ENCODE assay signal across 29 mouse cellular contexts in genomic region chr15:101584456-101584855, GRCm38 (mm10). TPM values are rescaled to one million over a fixed set of nuclear protein-coding genes. Genes with fewer than 3 reads are reported as not detected.
DNase-seq lines count a peak whose midpoint lies in the region; ATAC-seq and TF ChIP-seq lines count a peak whose summit lies in the region.
"Had no signal": no experiment of that assay in that cellular context is flagged by ENCODE, and none has a peak within 500 bp of the region (broad histone marks: within the 10 kb centered on the region; RNA-seq: fewer than 3 reads in every experiment).

No protein-coding gene starts in this region.

- no peak overlapping the region for H3K9ac ChIP-seq in liver, embryonic 14.5 days (replicated peaks)
- no peak overlapping the region for H3K9ac ChIP-seq in liver, embryonic 11.5 days (ENCODE audit: low read depth, low read length)
- no peak overlapping the region for H3K9ac ChIP-seq in CH12.LX (ENCODE audit: insufficient read depth, low read depth)
- H3K9ac ChIP-seq: embryonic facial prominence, embryonic 12.5 days; midbrain, embryonic 15.5 days; neural tube, embryonic 15.5 days had no signal

- in situ Hi-C loops in CH12.LX (cut with MboI; ENCODE audit: low pct_ligation_motif_present, low pct_unique_long_range_greater_than_20kb, low sequenced_read_pairs): no loop called here

- dilution Hi-C loops in CH12.LX (cut with MboI; ENCODE audit: extremely low pct_ligation_motif_present, extremely low pct_unique_long_range_greater_than_20kb, low sequenced_read_pairs): no loop called here

- H3K4me2 ChIP-seq in liver, embryonic 14.5 days (ENCODE audit: low read depth): no peak overlapping the region
- H3K4me2 ChIP-seq in liver, embryonic 11.5 days: no peak overlapping the region
- no peak overlapping the region for H3K4me2 ChIP-seq in CH12.LX (ENCODE audit: insufficient read depth, low read depth, poor library complexity, severe bottlenecking)
- H3K4me2 ChIP-seq: embryonic facial prominence, embryonic 12.5 days; midbrain, embryonic 15.5 days; neural tube, embryonic 15.5 days had no signal

- 0 out of 2 replicates have a peak, but pooled peaks have one; percentile 4 for TF ChIP-seq CTCF in liver, embryonic 14.5 days (IDR thresholded peaks at IDR 0.05; ENCODE audit: low read depth)
- peak in 1 of 2 experiments; percentile 38; a peak in 2 of 4 replicates for TF ChIP-seq CTCF in CH12.LX (conservative IDR thresholded peaks at IDR 0.05 in 1 of 2, IDR thresholded peaks at IDR 0.05 in 1 of 2; ENCODE audit: low read depth in 2 of 2, low read length in 2 of 2)

- H3K4me3 ChIP-seq in liver, embryonic 14.5 days (ENCODE audit: insufficient read depth in 1 of 2, low read depth in 2 of 2, low read length in 2 of 2): no peak overlapping the region
- H3K4me3 ChIP-seq in liver, embryonic 11.5 days (ENCODE audit: low read depth, low read length): no peak overlapping the region
- no peak overlapping the region for H3K4me3 ChIP-seq in CH12.LX (replicated peaks in 1 of 3; ENCODE audit: low read depth in 2 of 3, low read length in 2 of 3, poor library complexity in 1 of 3)
- H3K4me3 ChIP-seq: embryonic facial prominence, embryonic 12.5 days; heart, embryonic 10.5 days; hindbrain, embryonic 10.5 days; midbrain, embryonic 15.5 days; myocyte; neural tube, embryonic 15.5 days had no signal

- H3K36me3 ChIP-seq in liver, embryonic 14.5 days (replicated peaks; ENCODE audit: control insufficient read depth, insufficient read depth, low read depth): no peaks in the 10 kb centered on the region
- H3K36me3 ChIP-seq in liver, embryonic 11.5 days (ENCODE audit: control insufficient read depth, insufficient read depth, low read length): no peaks in the 10 kb centered on the region
- H3K36me3 ChIP-seq in CH12.LX (replicated peaks in 1 of 2; ENCODE audit: control insufficient read depth in 1 of 2, insufficient read depth in 1 of 2, low read length in 1 of 2): no peaks in the 10 kb centered on the region
- H3K36me3 ChIP-seq: embryonic facial prominence, embryonic 12.5 days; heart, embryonic 10.5 days; hindbrain, embryonic 10.5 days; midbrain, embryonic 15.5 days; neural tube, embryonic 15.5 days had no signal

- no peak for ATAC-seq in liver, embryonic 14.5 days (ENCODE audit: insufficient read depth)
- no peak for ATAC-seq in liver, embryonic 11.5 days (replicated peaks; ENCODE audit: low FRiP score)
- ATAC-seq: forebrain, embryonic 16.5 days; midbrain, embryonic 15.5 days had no signal

- H3K9me3 ChIP-seq in liver, embryonic 14.5 days (ENCODE audit: control insufficient read depth, low read length): no peaks in the 10 kb centered on the region
- no peaks in the 10 kb centered on the region for H3K9me3 ChIP-seq in liver, embryonic 11.5 days (ENCODE audit: control insufficient read depth, low read length)
- no peaks in the 10 kb centered on the region for H3K9me3 ChIP-seq in CH12.LX (replicated peaks; ENCODE audit: low read length)
- H3K9me3 ChIP-seq: embryonic facial prominence, embryonic 12.5 days; heart, embryonic 10.5 days; hindbrain, embryonic 10.5 days; midbrain, embryonic 15.5 days; neural tube, embryonic 15.5 days had no signal

- H3K27me3 ChIP-seq in liver, embryonic 14.5 days (ENCODE audit: control insufficient read depth, insufficient read depth, low read length): no peaks in the 10 kb centered on the region
- H3K27me3 ChIP-seq in liver, embryonic 11.5 days (replicated peaks; ENCODE audit: control insufficient read depth, insufficient read depth, low read length): no peaks in the 10 kb centered on the region
- H3K27me3 ChIP-seq in CH12.LX (replicated peaks): peaks cover 87% of the 10 kb centered on the region
- H3K27me3 ChIP-seq: embryonic facial prominence, embryonic 12.5 days; midbrain, embryonic 15.5 days; neural tube, embryonic 15.5 days had no signal

- H3K27ac ChIP-seq in liver, embryonic 14.5 days: no peak overlapping the region
- no peak overlapping the region for H3K27ac ChIP-seq in liver, embryonic 11.5 days (ENCODE audit: low read depth, low read length)
- no peak overlapping the region for H3K27ac ChIP-seq in CH12.LX (ENCODE audit: insufficient read depth, low read depth)
- H3K27ac ChIP-seq: embryonic facial prominence, embryonic 12.5 days; heart, embryonic 10.5 days; hindbrain, embryonic 10.5 days; midbrain, embryonic 15.5 days; neural tube, embryonic 15.5 days had no signal

- no peaks in the 10 kb centered on the region for H3K79me2 ChIP-seq in CH12.LX (replicated peaks; ENCODE audit: control insufficient read depth, extremely low read depth, insufficient read depth, poor library complexity, severe bottlenecking)

- TF ChIP-seq RAD21 in CH12.LX (IDR thresholded peaks at IDR 0.05; ENCODE audit: low read depth, low read length): peak; percentile 37

- peak; percentile 18 for DNase-seq in adrenal gland, adult 8-10 months
- no peak for DNase-seq in adrenal gland, adult 18-20 months (ENCODE audit: low spot score in 2 of 2)
- no peak for DNase-seq in liver, embryonic 14.5 days (ENCODE audit: low read depth in 3 of 3, low spot score in 3 of 3)
- DNase-seq in liver, embryonic 11.5 days (ENCODE audit: low spot score): no peak
- DNase-seq in CH12.LX (ENCODE audit: extremely low read depth): no peak
- peak; percentile 76 for DNase-seq in fat pad, adult 2 months (ENCODE audit: extremely low read depth, low read depth, low spot score)
- no peak for DNase-seq in thymus, postnatal 36 days
- DNase-seq: cerebellum, adult 9-10 months; gastrocnemius, postnatal 25 days; kidney, adult 8-10 months; kidney, postnatal 4 days; lung, postnatal 10 days; right cerebral cortex, postnatal 4 days; thymus, postnatal 14 days had no signal

- TF ChIP-seq EP300 in liver, embryonic 14.5 days (IDR thresholded peaks at IDR 0.05; ENCODE audit: low read depth): no peak
- TF ChIP-seq EP300 in CH12.LX (IDR thresholded peaks at IDR 0.05; ENCODE audit: low read length): no peak

- 15% methylated on average over 2 of the region's 2 CpGs for WGBS in liver, embryonic 14.5 days (ENCODE audit: insufficient replicate concordance)
- WGBS in liver, embryonic 11.5 days: 28% methylated on average over 2 of the region's 2 CpGs

- no peaks in the 10 kb centered on the region for H3K4me1 ChIP-seq in liver, embryonic 14.5 days (replicated peaks; ENCODE audit: control insufficient read depth in 2 of 2, insufficient read depth in 2 of 2, low read length in 1 of 2)
- no peaks in the 10 kb centered on the region for H3K4me1 ChIP-seq in liver, embryonic 11.5 days (replicated peaks; ENCODE audit: control insufficient read depth, insufficient read depth, low read length)
- H3K4me1 ChIP-seq in CH12.LX (ENCODE audit: control insufficient read depth in 1 of 2, insufficient read depth in 2 of 2): no peaks in the 10 kb centered on the region; a peak in 1 of 4 replicates
- H3K4me1 ChIP-seq: embryonic facial prominence, embryonic 12.5 days; hindbrain, embryonic 10.5 days; midbrain, embryonic 15.5 days; neural tube, embryonic 15.5 days had no signal

- TF ChIP-seq POLR2A in CH12.LX (IDR thresholded peaks at IDR 0.05; ENCODE audit: low read depth, low read length): no peak

TF ChIP-seq in CH12.LX, 34 proteins besides CTCF, POLR2A, EP300 and RAD21 (continues in another document):
- TF ChIP-seq JUND (conservative IDR thresholded peaks at IDR 0.05; ENCODE audit: low read depth, low read length) (no peak), RCOR1 (conservative IDR thresholded peaks at IDR 0.05; ENCODE audit: low read depth, low read length) (no peak), MAFK (IDR thresholded peaks at IDR 0.05; ENCODE audit: insufficient replicate concordance, low read length) (no peak)

RNA-seq across cellular contexts. Expression of gene Krt75, which starts 10.8 kb away (rescaled TPM):
- not detected for total RNA-seq in adrenal gland, adult 8-10 months (2022)
- total RNA-seq in adrenal gland, adult 18-20 months (2021): not detected
- polyA plus RNA-seq in liver, embryonic 14.5 days (2012; rRNA removed): not detected in 2 replicates
- polyA plus RNA-seq in liver, embryonic 14.5 days (2014; fragmentation: Nextera tagmentation; extraction: Ambion mirVana): not detected in 2 replicates
- polyA plus RNA-seq in liver, embryonic 11.5 days (2014; fragmentation: Nextera tagmentation; extraction: Ambion mirVana): not detected in 2 replicates
- total RNA-seq in CH12.LX (2012; rRNA removed) (not detected in 2 replicates), CH12.LX (2014; rRNA removed) (not detected in 2 replicates)
- not detected in 2 replicates for polyA plus RNA-seq in CH12.LX (2012; ENCODE audit: insufficient read length, low read depth)
- total RNA-seq: gastrocnemius, postnatal 25 days; layer of hippocampus, postnatal 25 days; left cerebral cortex, postnatal 25 days; megakaryocyte-erythroid progenitor cell, adult 5-6 weeks had no signal
- polyA plus RNA-seq: cortical plate, adult 2 months; heart, postnatal 0 days; liver, embryonic 16.5 days; myocyte had no signal

RNA-seq across cellular contexts. Expression of gene Krt90, which starts 21.7 kb away (rescaled TPM):
- not detected for total RNA-seq in adrenal gland, adult 8-10 months (2022)
- not detected for total RNA-seq in adrenal gland, adult 18-20 months (2021)
- not detected in 2 replicates for polyA plus RNA-seq in liver, embryonic 14.5 days (2012; rRNA removed)
- not detected in 2 replicates for polyA plus RNA-seq in liver, embryonic 14.5 days (2014; fragmentation: Nextera tagmentation; extraction: Ambion mirVana)
- polyA plus RNA-seq in liver, embryonic 11.5 days (2014; fragmentation: Nextera tagmentation; extraction: Ambion mirVana): 0.06 and 0.08 TPM in 2 replicates
- total RNA-seq in CH12.LX (2012; rRNA removed) (not detected in 2 replicates), CH12.LX (2014; rRNA removed) (not detected in 2 replicates)
- polyA plus RNA-seq in CH12.LX (2012; ENCODE audit: insufficient read length, low read depth): not detected in 2 replicates
- total RNA-seq: gastrocnemius, postnatal 25 days; layer of hippocampus, postnatal 25 days; left cerebral cortex, postnatal 25 days; megakaryocyte-erythroid progenitor cell, adult 5-6 weeks had no signal
- polyA plus RNA-seq: cortical plate, adult 2 months; liver, embryonic 16.5 days; midbrain, embryonic 15.5 days; myocyte had no signal

RNA-seq across cellular contexts. Expression of gene Krt82, which starts 34.0 kb away (rescaled TPM):
- not detected for total RNA-seq in adrenal gland, adult 8-10 months (2022)
- total RNA-seq in adrenal gland, adult 18-20 months (2021): not detected
- polyA plus RNA-seq in liver, embryonic 14.5 days (2012; rRNA removed): not detected in 2 replicates
- not detected in 2 replicates for polyA plus RNA-seq in liver, embryonic 14.5 days (2014; fragmentation: Nextera tagmentation; extraction: Ambion mirVana)
- polyA plus RNA-seq in liver, embryonic 11.5 days (2014; fragmentation: Nextera tagmentation; extraction: Ambion mirVana): not detected in 2 replicates
- not detected in 2 replicates for total RNA-seq in CH12.LX (2012; rRNA removed)
- total RNA-seq in CH12.LX (2014; rRNA removed): not detected in 2 replicates
- not detected in 2 replicates for polyA plus RNA-seq in CH12.LX (2012; ENCODE audit: insufficient read length, low read depth)
- total RNA-seq: gastrocnemius, postnatal 25 days; layer of hippocampus, postnatal 25 days; left cerebral cortex, postnatal 25 days; megakaryocyte-erythroid progenitor cell, adult 5-6 weeks had no signal
- polyA plus RNA-seq: cortical plate, adult 2 months; embryonic facial prominence, embryonic 12.5 days; forebrain, embryonic 16.5 days; heart, embryonic 10.5 days; heart, postnatal 0 days; hindbrain, embryonic 10.5 days; limb, embryonic 14.5 days; liver, embryonic 16.5 days; midbrain, embryonic 15.5 days; myocyte; neural tube, embryonic 15.5 days; stomach, embryonic 16.5 days had no signal

RNA-seq across cellular contexts. Expression of gene Gm5414, which starts 43.5 kb away (rescaled TPM):
- total RNA-seq in adrenal gland, adult 8-10 months (2022): not detected
- not detected for total RNA-seq in adrenal gland, adult 18-20 months (2021)
- polyA plus RNA-seq in liver, embryonic 14.5 days (2012; rRNA removed): not detected in 2 replicates
- not detected in 2 replicates for polyA plus RNA-seq in liver, embryonic 14.5 days (2014; fragmentation: Nextera tagmentation; extraction: Ambion mirVana)
- not detected in 2 replicates for polyA plus RNA-seq in liver, embryonic 11.5 days (2014; fragmentation: Nextera tagmentation; extraction: Ambion mirVana)
- total RNA-seq in CH12.LX (2012; rRNA removed) (not detected in 2 replicates), CH12.LX (2014; rRNA removed) (not detected in 2 replicates)
- polyA plus RNA-seq in CH12.LX (2012; ENCODE audit: insufficient read length, low read depth): not detected in 2 replicates
- total RNA-seq: gastrocnemius, postnatal 25 days; layer of hippocampus, postnatal 25 days; left cerebral cortex, postnatal 25 days; megakaryocyte-erythroid progenitor cell, adult 5-6 weeks had no signal
- polyA plus RNA-seq: cortical plate, adult 2 months; embryonic facial prominence, embryonic 12.5 days; forebrain, embryonic 16.5 days; heart, embryonic 10.5 days; heart, postnatal 0 days; hindbrain, embryonic 10.5 days; limb, embryonic 14.5 days; liver, embryonic 16.5 days; midbrain, embryonic 15.5 days; myocyte; neural tube, embryonic 15.5 days; stomach, embryonic 16.5 days had no signal

RNA-seq across cellular contexts. Expression of gene Krt84, which starts 51.8 kb away (rescaled TPM):
- total RNA-seq in adrenal gland, adult 8-10 months (2022): not detected
- not detected for total RNA-seq in adrenal gland, adult 18-20 months (2021)
- polyA plus RNA-seq in liver, embryonic 14.5 days (2012; rRNA removed): not detected in 2 replicates
- polyA plus RNA-seq in liver, embryonic 14.5 days (2014; fragmentation: Nextera tagmentation; extraction: Ambion mirVana): not detected in 2 replicates
- polyA plus RNA-seq in liver, embryonic 11.5 days (2014; fragmentation: Nextera tagmentation; extraction: Ambion mirVana): not detected in 2 replicates
- not detected in 2 replicates for total RNA-seq in CH12.LX (2012; rRNA removed)
- total RNA-seq in CH12.LX (2014; rRNA removed): not detected in 2 replicates
- not detected in 2 replicates for polyA plus RNA-seq in CH12.LX (2012; ENCODE audit: insufficient read length, low read depth)
- total RNA-seq: gastrocnemius, postnatal 25 days; layer of hippocampus, postnatal 25 days; left cerebral cortex, postnatal 25 days; megakaryocyte-erythroid progenitor cell, adult 5-6 weeks had no signal
- polyA plus RNA-seq: cortical plate, adult 2 months; forebrain, embryonic 16.5 days; heart, embryonic 10.5 days; heart, postnatal 0 days; hindbrain, embryonic 10.5 days; liver, embryonic 16.5 days; midbrain, embryonic 15.5 days; myocyte; stomach, embryonic 16.5 days had no signal

Comparison
In these comparisons a context has a peak if more than half of its experiments do, and no peak if none do; other contexts are left out.
1. DNase-seq: peak in adrenal gland, adult 8-10 months (single experiment) and fat pad, adult 2 months (single experiment); none in adrenal gland, adult 18-20 months (0 of 2), liver, embryonic 14.5 days (0 of 3), liver, embryonic 11.5 days (single experiment), CH12.LX (single experiment) and thymus, postnatal 36 days (0 of 2).